Mouse (Mus musculus) intestine, postnatal 0 days (tissue): ENCODE measurements around the gene Wnt7b. TPM values are rescaled to one million over a fixed set of nuclear protein-coding genes. Genes with fewer than 3 reads are reported as not detected.

ENCODE experiments used
- ATAC-seq: fragments of 200-750 bp; cut with Nextera tagmentation; 2 replicates; pipeline ENCODE4 v1.8.0; 2017; ENCODE audit warnings: mild to moderate bottlenecking, moderate TSS enrichment, moderate library complexity
- H3K27ac ChIP-seq: fragments of 300-500 bp; sonication (generic); 2 replicates; pipeline ENCODE4 v1.5.1; 2014; ENCODE audit warnings: mild to moderate bottlenecking, low read depth, low read length, moderate library complexity
- H3K27me3 ChIP-seq: fragments of 300-500 bp; sonication (generic); replicated peaks from 2 replicates; pipeline ENCODE4 v1.6.1; 2014; ENCODE audit warnings: low read length, mixed read lengths; ENCODE audit not compliant: control insufficient read depth, insufficient read depth
- H3K36me3 ChIP-seq: fragments of 300-500 bp; sonication (generic); 2 replicates; pipeline ENCODE4 v1.6.1; 2014; ENCODE audit warnings: mild to moderate bottlenecking, moderate library complexity; ENCODE audit not compliant: control insufficient read depth, insufficient read depth
- H3K4me1 ChIP-seq: fragments of 300-500 bp; sonication (generic); replicated peaks from 2 replicates; pipeline ENCODE4 v1.6.1; 2014; ENCODE audit warnings: antibody characterized with exemption, low read length, mixed read lengths; ENCODE audit not compliant: control insufficient read depth, insufficient read depth
- H3K4me2 ChIP-seq: fragments of 300-500 bp; sonication (generic); replicated peaks from 2 replicates; pipeline ENCODE4 v1.6.1; 2014; ENCODE audit warnings: low read depth, mild to moderate bottlenecking, moderate library complexity
- H3K4me3 ChIP-seq: fragments of 300-500 bp; sonication (generic); 2 replicates; pipeline ENCODE4 v1.5.1; 2014; ENCODE audit warnings: low read depth, low read length
- H3K9ac ChIP-seq: fragments of 300-500 bp; sonication (generic); 2 replicates; pipeline ENCODE4 v1.6.1; 2014; ENCODE audit warnings: mild to moderate bottlenecking, low read depth, low read length
- H3K9me3 ChIP-seq: fragments of 300-500 bp; sonication (generic); 2 replicates; pipeline ENCODE4 v1.6.1; 2016; ENCODE audit warnings: mixed run types; ENCODE audit not compliant: control insufficient read depth
- CTCF ChIP-seq: sonication (generic); IDR thresholded peaks from 2 replicates; pipeline ENCODE4 v1.5.1; 2016; ENCODE audit warnings: low read depth, mild to moderate bottlenecking, control low read depth, antibody characterized with exemption, moderate library complexity
- WGBS: fragments of 180-500 bp; shearing (Covaris S2); extraction: QIAGEN DNeasy Blood & Tissue Kit; methylation state at CpG from one replicate; pipeline ENCODE4 v1.1.7; 2014; 5-methylcytosine and 5-hydroxymethylcytosine counted together
- polyA plus RNA-seq: library from polyadenylated mRNA; unstranded; fragments of >200 nt; fragmentation: Nextera tagmentation; extraction: Ambion mirVana; gene quantifications from 2 replicates; pipeline ENCODE4 v1.2.1, GENCODE M21; 2015

The Wnt7b gene
- polyA plus RNA-seq, 1 experiment from 2014 or later: 0.14 TPM

DNA sequence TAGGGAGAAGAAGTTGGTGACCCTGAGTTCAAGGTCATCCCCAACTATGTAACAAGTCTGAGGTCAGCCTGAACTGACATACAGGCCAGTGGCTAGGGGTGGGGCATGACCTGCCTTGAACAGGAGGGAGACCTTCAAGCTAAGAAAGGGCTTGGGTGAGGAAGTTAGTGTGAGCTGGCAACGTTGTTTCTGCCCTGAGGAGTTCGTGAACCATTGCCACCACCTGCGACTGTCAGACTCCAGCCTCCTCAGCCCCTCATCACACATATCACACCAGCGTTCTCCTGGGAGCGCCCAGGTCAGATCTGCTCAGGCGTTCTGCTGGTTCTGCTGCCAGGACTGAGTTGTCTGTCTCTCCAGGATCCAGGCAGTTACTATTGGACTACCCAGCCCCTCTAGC, 20.5 kb upstream of the Wnt7b start:
- WGBS: 68% methylated on average over 6 of the region's 6 CpGs
- no peak for ATAC-seq
- TF ChIP-seq CTCF: no peak

DNA sequence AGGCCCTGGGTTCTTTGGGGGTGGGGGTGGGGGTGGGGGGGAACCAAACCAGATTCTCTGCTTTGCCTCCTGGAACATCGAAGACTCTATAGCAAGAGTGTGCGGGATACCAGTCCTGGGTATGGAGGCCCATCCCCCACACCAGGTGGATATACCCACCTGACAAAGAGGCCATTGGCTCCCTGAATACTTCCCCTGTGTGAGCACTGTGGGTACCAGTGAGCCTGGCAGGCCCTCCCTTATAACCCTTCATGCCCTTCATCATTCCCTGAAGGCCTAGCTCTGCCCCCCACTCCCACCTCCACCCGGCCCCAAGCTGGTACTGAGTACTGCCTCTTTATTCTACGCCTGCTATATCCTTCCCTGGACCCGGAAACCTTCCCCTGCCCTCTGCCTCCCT, 19.7 kb upstream of the Wnt7b start:
- WGBS: 93% methylated on average over 5 of the region's 5 CpGs
- no peaks in the 10 kb centered on the region for H3K27me3 ChIP-seq
- no peaks in the 10 kb centered on the region for H3K9me3 ChIP-seq
- H3K4me3 ChIP-seq: no peak overlapping the region
- no peak for ATAC-seq
- H3K4me1 ChIP-seq: no peaks in the 10 kb centered on the region
- no peak for TF ChIP-seq CTCF
- no peak overlapping the region for H3K4me2 ChIP-seq
- no peak overlapping the region for H3K9ac ChIP-seq
- H3K27ac ChIP-seq: no peak overlapping the region
- no peaks in the 10 kb centered on the region for H3K36me3 ChIP-seq

More for the DNA sequence above, 20.5 kb upstream of the Wnt7b start:
- H3K9ac ChIP-seq: no peak overlapping the region
- no peaks in the 10 kb centered on the region for H3K4me1 ChIP-seq
- H3K4me3 ChIP-seq: no peak overlapping the region
- no peaks in the 10 kb centered on the region for H3K36me3 ChIP-seq
- no peak overlapping the region for H3K4me2 ChIP-seq
- H3K27me3 ChIP-seq: no peaks in the 10 kb centered on the region
- H3K9me3 ChIP-seq: no peaks in the 10 kb centered on the region
- no peak overlapping the region for H3K27ac ChIP-seq

DNA sequence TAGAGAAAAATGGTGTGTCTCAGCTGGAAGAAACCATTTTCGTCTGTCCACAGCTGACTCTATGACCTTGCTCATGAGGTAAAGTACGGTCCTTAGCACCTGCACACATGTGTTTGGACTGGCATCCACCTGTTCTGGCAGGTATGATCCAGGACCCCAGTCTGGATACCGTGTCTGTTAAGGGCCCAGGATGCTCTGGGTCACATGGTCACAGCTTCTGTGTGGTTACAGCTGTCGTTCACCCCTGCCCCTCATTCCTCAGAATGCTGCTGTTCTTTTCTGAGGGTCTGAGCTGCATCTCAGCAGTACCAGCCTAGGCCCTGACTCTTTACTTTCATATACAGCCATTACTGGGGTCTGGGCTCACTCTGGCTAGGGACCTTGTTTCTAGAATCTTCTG, 18.9 kb upstream of the Wnt7b start:
- H3K27me3 ChIP-seq: no peaks in the 10 kb centered on the region
- H3K4me1 ChIP-seq: no peaks in the 10 kb centered on the region
- no peak overlapping the region for H3K27ac ChIP-seq
- H3K4me3 ChIP-seq: no peak overlapping the region
- whole genome bisulfite sequencing: 73% methylated on average over 4 of the region's 4 CpGs
- H3K4me2 ChIP-seq: no peak overlapping the region
- H3K9ac ChIP-seq: no peak overlapping the region
- no peaks in the 10 kb centered on the region for H3K9me3 ChIP-seq
- no peak for TF ChIP-seq CTCF
- ATAC-seq: no peak
- H3K36me3 ChIP-seq: no peaks in the 10 kb centered on the region

DNA sequence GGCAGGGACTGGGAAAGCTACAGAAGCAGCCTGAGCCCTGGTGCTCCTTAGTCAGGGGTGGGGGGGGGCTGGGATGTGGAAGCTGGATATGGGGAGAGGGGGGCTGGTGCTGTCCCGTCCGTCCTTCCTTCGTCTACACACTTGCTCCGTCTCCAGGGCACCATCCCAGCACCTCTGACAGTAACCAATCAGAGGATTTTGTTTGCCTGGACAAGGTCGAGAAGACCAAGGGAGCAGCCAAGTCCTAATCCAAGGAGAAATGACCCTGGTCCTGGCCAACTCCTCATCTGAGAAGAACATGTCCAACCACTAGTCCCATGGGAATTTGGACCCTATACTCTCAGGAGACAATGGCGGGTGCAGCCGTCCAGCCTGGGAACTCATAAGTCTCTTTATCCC, 18.4 kb upstream of the Wnt7b start:
- Histone ChIP-seq H3K9me3 (no peaks in the 10 kb centered on the region), H3K27ac (no peak overlapping the region), H3K4me1 (no peaks in the 10 kb centered on the region), H3K36me3 (no peaks in the 10 kb centered on the region), H3K9ac (no peak overlapping the region), H3K4me3 (no peak overlapping the region), H3K4me2 (0 out of 2 replicates have a peak overlapping the region, but pooled peaks have one; percentile 10), H3K27me3 (no peaks in the 10 kb centered on the region)
- WGBS: 50% methylated on average over 7 of the region's 7 CpGs
- no peak for TF ChIP-seq CTCF
- no peak for ATAC-seq

DNA sequence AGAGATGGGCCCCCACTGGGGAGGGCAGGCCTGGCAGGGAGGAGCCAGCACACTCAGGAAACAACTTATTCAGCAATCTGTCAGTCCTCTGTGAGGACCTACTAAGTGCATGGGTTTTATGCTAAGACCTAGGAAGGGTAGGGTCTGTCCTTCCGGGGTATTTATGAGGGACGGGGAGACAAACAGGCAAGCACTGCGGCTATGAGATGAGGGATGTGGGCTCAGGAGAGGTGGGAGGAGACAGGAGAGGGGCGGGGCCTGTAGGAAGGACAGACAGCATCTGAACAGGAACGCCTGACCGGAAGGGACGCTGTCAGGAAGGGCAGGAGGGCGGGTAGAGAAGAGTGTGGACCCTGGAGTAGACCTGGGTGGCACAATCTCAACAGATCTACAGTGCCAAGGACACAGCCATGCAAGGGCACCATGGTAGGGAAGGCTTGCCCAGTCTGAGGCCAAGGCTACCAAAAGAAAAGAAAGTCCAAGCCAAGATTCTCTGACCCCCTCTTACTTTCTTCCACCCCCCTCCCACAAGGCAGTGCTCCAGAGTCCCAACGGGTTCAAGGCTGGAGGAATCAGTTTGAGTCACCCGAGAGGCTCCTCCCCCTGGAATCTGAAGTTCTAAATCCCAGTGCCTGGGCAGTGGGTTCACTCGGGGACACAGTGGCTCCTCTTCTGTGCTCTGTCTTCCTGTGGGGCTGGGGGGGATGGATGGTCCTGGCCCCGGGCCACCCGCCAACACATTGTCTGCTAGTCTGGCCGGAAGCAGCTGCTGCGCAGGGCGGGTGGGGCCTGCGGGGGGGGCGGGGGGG, 17.8 kb upstream of the Wnt7b start:
- Histone ChIP-seq H3K27ac (peak overlapping the region; percentile 54), H3K4me1 (no peaks in the 10 kb centered on the region), H3K27me3 (no peaks in the 10 kb centered on the region), H3K4me2 (peak overlapping the region; percentile 10; the same call in 1 of the 2 replicates), H3K9me3 (no peaks in the 10 kb centered on the region), H3K4me3 (no peak overlapping the region), H3K9ac (no peak overlapping the region), H3K36me3 (no peaks in the 10 kb centered on the region)
- peak; percentile 43; the same call in 1 of the 2 replicates for ATAC-seq
- TF ChIP-seq CTCF: 0 out of 2 replicates have a peak, but pooled peaks have one; percentile 4
- 16% methylated on average over 18 of the region's 18 CpGs for WGBS

DNA sequence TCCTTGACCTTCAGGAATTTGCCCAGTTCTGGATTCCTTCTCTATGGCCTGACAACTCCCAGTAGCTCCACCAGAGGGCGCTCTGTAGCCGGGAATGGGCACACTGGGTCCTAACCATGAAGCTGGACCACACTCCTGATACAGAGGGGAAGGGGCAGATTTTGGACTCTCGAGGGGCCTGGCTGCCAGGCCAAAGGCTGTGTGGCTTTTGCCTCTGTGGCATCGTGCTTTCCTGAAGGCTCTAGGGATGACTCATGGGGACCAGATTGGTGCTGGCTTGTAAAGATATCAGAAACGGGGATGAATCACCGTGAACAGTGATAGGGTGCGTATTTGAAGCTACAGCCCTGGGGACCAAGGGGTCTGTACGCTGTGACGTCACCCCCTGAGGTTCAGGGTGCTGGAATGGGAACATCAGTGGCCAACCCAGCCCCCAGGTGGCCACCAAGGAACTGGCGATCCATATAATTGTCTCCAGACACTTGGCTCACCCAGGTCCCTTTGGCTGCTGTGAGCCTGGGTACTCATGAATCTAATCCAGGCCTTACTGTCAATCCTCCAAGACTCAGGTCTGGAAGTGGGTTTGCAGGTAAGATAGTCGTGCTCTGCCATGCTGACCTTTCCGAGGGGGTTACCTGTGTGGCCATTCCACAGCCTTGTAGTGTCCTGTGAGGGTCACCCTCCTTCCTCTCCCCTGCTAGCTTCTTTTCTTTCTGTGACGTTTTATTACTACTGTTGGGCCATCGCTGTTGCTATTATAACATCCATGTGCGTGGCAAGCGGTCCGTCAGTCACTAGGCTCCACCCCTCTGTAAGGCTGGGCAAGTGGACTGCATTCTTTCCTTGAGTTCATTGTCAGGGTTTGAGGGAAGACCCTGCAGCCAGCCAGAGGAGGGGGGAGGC, 17.0 kb upstream of the Wnt7b start:
- ATAC-seq: peak; percentile 20
- 40% methylated on average over 17 of the region's 17 CpGs for WGBS

More for the DNA sequence above, 17.0 kb upstream of the Wnt7b start:
- Histone ChIP-seq H3K9me3 (no peaks in the 10 kb centered on the region), H3K9ac (no peak overlapping the region), H3K4me2 (no peak overlapping the region), H3K27ac (peak overlapping the region; percentile 54; the same call in 1 of the 2 replicates), H3K4me1 (no peaks in the 10 kb centered on the region), H3K4me3 (no peak overlapping the region), H3K27me3 (no peaks in the 10 kb centered on the region), H3K36me3 (no peaks in the 10 kb centered on the region)
- peak; percentile 95 for TF ChIP-seq CTCF
